Mouse (Mus musculus): Measurements from ENCODE around the gene Tepsin.

Tepsin gene

GRCm38 (mm10) chr11:120110554-120110953, 12.0 kb upstream of the Tepsin start:
- DNase-seq, result no peak

GRCm38 (mm10) chr11:120109558-120110210, 11.2 kb upstream of the Tepsin start:
- no peak for DNase-seq

DNA sequence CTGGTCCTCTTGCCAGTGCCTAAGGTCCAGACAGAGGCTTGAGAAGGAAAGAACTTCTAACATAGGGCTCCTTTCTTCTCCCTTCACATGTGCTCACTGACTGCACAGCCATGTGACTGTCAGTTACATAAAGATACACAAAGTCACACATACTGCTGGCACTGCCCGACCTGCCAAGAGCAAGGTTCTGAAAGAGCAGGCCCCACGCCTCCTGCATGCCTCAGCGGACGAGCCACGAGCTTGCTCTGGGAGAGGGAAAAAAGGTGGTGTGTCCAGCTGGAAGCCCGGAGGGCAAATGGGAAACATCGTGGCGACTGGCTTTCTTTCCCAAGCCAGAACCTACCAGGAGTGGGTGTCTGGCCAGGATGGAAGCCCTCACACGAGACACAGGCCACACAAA, 9.3 kb upstream of the Tepsin start:
- no peak for DNase-seq

DNA sequence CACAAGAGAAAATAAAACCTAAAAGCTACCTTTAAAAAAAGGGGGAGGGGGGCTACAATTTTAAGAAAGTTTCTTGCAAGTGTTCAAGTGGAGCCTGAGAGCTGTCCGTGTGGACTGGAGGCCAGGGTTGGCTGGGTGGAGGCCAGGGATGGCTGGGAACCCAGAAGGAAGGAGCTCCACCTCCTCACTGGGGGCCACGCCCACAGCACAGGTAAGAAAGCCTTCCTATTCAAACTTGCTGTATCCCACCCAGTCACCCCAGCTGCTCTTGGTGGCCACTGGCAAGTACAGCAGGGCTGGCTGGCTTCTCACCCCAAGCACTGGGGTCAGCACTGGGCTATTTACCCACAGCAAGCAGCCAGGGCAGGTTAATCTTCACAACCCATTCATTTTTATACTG, 8.5 kb upstream of the Tepsin start:
- no peak for DNase-seq

- no peak for DNase-seq
Measured at GRCm38 (mm10) chr11:120103431-120103997, 5.0 kb upstream of the Tepsin start.

GRCm38 (mm10) chr11:120101036-120101435, 2.5 kb upstream of the Tepsin start:
- DNase-seq, result peak; percentile 64

DNA sequence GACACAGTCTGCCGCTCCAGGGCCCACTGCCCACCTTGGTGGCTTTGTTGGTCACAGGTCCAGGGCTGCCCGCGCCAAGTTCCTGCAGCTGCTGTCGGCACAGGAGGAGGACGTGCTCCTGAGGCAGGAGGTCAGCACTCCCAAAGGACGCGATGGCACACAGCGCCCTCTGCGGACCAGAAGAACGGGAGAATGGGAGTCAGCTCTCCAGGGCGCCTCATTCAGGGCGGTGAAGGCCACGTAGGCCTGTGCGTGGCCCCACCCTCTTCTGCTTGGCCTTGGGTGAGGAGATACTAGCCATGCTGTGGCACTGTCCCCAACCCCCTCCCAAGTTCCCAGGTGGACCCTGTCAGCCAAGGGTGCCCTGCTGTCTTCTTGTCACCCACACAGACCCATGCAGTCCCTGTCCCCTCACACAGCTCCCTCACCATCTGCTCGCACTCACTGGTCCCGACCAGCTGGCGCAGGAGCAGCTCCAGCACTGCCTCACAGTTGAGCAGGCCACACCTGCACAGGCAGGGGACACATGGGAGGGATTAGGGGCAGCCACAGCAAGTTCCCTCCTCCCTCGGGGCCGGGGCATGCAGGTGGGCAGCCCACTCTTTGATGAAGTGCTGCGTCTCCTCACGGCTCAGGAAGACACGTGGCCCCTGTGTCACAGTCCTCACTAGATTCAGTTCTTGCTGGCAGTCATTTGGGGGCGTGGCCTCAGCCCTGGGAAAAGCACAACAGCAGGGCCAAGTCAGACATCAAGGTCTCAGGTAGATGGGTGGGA, 5.5 kb downstream of the Tepsin start:
- no peak for DNase-seq

DNA sequence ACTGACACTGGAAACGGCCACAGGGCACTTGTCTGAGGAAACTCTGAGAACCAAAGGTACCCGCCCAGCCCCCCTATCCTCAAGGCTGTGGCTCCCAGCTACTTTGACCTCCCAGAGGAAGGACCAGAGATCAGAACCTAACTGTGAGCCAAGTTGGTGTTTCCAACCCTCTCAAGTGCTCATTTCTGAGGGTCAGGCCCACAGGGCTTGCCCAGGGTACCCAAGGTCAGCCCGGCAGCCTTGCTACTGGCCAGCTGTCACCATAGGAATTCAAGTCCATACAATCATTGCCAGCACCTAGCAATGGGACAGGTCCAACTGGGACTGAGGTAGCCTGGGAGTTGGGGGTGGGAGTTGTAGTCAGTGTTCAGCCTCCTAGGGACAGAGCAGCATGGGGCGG, 7.9 kb downstream of the Tepsin start:
- no peak for DNase-seq

- DNase-seq, result peak; percentile 99
Measured at GRCm38 (mm10) chr11:120086702-120087152, 11.8 kb downstream of the Tepsin start, which contains the start of gene Cep131. Cep131 (minus strand) TSS chr11:120086827.

GRCm38 (mm10) chr11:120085891-120086627, 12.5 kb downstream of the Tepsin start:
- no peak for DNase-seq

- no peak for DNase-seq
Measured at GRCm38 (mm10) chr11:120080282-120080681, 18.2 kb downstream of the Tepsin start.

- DNase-seq, result no peak
Measured at GRCm38 (mm10) chr11:120076191-120076590, 22.3 kb downstream of the Tepsin start.

- no peak for DNase-seq
Measured at GRCm38 (mm10) chr11:120072986-120073647, 25.4 kb downstream of the Tepsin start.

DNA sequence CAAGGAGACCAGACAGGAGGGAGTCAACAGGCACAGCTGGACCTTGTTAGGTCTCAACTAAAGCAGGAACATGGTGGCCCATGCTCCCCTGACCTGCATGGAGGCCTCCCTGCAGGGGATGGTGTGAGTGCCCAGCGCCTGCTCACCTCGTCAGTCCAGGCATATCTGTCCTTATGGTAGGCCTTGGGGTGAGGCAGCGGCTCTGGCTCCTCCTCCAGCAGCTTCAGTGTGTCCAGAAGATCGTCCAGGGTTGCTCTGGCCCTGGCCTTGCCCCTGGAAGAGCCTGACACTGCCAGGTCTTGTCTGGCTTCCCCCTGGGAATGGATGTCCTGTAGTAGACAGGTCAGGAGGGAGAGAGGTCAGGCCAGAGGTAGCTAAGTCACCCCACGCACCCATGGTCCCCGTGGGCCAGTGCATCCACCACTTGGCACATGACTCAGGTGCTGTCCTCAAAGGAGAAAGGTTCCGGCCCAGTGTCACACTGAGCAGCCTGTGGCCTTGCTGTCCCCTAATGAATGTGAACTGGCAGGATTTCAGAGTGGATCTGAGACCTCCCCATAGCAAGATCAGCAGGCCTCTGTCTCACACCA, 26.7 kb downstream of the Tepsin start:
- no peak for DNase-seq

GRCm38 (mm10) chr11:120071065-120071464, 27.5 kb downstream of the Tepsin start:
- no peak for DNase-seq

DNA sequence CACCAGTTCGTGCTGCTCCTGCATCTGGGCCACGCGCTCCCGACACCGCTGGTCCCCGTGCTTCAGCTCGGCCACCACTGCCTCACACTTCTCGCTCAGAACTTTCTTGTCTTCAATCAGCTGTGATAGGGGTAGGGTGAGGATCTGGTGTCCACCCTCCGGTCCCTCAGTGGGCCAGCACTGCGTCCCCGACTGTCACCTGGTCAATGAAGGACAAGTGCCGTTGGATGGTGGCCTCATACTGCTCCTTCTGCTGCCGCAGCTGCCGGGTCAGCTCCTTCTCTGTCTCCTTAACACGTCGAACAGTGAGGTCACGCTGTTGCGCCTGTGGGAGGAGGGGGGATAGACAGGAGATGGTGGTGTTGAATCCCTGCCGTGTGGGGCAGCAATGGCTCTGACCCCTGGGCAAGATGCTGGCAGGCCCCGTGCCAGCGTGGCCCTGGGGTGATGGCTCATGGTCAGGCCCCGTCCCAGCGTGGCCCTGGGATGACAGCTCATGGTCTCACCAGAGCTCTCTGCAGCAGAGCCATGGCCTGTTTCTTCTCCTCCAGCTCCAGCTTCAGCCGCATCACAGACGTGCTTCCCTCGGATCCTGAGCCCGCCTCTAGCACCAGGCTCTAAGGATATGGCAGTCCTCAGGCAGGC, 28.1 kb downstream of the Tepsin start:
- DNase-seq, result no peak

- DNase-seq, result no peak
Measured at GRCm38 (mm10) chr11:120069261-120069660, 29.3 kb downstream of the Tepsin start.

DNA sequence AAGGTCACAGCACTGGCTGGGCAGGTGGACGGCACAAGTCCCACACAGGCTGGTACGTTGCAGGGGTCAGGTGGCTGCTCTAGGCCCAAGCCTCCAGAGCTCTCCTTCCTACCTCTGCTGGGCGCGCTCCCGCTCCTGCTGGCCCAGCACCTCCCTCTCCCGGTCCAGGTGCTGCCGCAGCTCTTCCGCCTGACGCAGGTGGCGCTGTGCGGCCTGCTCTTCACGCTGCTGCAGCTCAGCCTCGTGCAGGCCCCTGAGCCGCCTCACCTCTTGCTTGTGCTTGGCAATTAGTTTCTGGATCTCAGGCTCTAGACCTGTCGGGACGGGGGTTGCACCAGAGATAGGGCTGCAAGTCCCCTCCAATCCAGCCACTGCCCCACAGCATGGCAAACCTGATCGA, 30.7 kb downstream of the Tepsin start:
- no peak for DNase-seq

DNA sequence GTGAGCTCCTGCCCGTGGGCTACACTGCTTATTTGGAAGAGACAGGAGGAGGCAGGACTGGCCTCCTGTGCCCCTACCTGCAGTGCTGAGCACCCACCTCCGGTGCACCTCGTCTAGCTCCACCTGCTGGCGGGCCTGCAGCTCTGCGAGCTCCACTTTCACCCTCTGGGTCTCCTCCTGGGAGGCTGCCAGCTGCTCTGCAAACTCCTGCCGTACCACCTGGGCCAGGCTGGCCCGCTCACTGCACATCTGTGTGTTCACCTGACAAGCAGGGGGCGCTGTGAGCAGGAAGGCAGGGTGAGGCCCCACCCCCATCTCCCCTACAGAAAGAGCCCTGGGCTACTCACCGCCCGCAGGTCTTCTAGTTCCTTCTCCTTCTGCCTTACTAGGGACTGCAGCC, 33.2 kb downstream of the Tepsin start:
- no peak for DNase-seq

- DNase-seq, result no peak
Measured at GRCm38 (mm10) chr11:120064668-120065040, 33.9 kb downstream of the Tepsin start.

DNA sequence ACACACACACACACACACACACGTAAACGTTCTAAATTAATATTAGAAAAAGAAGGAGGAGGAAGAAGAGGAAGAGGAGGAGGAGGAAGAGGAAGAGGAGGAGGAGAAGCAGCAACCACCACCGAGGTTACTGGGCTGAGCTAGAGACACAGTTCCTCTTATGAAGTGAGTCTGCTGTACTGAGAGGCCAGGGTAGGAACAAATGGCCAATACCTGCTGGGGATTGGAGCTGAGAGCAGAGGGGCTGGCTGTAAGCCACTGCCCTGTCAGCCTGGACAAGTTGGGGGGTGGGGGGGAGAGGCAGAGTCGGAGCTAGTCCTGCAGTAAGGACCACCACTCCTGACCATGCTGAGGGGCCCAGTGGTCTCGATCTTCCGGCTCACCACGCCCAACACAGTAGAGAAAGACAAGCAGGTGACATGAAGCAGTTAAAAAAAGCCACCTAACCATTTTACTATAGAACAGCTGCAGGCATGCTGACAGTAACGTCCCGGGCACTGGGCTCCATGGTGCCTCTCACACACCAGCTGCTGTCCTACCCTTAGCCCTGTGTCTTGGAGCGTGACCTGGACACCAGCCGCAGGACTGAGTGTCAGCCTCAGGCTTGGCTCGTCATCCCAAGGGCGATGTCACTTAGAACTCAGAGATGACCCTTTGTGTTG, 34.4 kb downstream of the Tepsin start:
- no peak for DNase-seq

All from right cerebral cortex, adult 18-20 months (tissue).